Mouse (Mus musculus): ENCODE results near the gene Cnih3. TPM values are rescaled to one million over a fixed set of nuclear protein-coding genes. Genes with fewer than 3 reads are reported as not detected.

The Cnih3 gene
- polyA plus RNA-seq, 1 experiment from 2014 or later: not detected

DNA sequence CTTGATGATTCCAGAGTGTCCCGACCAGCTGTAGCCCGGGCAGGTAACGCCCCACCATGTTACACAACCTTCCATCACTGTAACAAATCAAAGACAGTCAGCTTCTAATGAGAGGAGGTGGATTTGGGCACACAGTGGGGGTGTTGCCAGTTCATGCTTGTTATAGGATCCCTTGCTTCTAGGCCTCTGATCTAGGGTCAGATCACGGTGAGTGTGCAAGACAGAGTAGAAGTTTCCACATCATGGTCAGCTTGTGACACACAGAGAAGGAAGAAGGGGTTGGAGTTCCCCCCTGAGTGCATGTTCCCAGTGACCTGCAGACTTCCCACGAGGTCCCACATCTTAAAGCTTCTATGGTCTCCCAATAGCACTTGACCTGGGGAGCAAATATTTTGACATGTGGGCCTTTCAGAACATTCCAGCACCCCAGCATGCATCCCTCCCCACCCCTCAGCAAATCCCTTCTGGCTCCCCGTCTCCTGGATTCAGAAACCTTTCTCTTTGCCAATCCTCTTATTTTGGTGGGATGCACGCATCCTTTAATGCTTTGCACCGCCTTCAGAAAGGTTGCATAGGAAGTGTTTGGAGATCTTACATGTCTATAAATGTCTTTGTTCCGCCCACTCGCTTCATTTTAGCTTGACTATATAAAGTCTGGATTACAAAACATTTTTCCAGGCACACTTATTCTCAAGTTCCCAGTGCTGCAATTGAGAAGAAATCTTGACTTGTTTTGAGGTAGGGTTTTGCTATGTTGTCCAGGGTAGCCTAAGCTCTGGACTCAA lies 24.6 kb upstream of the Cnih3 start:
- H3K27ac ChIP-seq (ENCODE audit: low read depth): no peak overlapping the region
- WGBS (ENCODE audit: insufficient replicate concordance): 80% methylated on average over 10 of the region's 10 CpGs

DNA sequence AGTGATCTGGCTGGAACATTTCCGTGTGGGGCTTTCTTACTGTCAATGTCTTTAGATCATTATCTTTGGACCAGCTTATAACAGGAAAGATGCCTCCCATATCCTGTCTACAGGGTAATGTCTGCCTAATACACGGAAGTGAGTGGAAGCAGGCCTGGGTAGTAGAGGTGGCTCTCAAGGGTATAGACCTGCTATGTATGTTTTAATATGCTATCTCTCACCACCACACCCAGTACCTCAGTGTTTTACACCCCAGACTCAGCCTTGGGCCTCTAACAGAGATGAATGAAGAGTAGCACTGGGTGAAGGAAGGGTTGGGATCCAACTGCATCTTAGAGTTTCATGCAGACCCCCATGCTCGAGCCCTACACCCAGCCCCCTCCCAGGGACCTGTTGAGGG lies 23.3 kb upstream of the Cnih3 start:
- no peak for DNase-seq
- H3K9ac ChIP-seq (replicated peaks): no peak overlapping the region
- WGBS (ENCODE audit: insufficient replicate concordance): 60% methylated on average over 3 of the region's 3 CpGs
- ATAC-seq: peak; percentile 27; the same call in 1 of the 2 replicates
- H3K36me3 ChIP-seq (replicated peaks; ENCODE audit: insufficient read depth, low read length): no peaks in the 10 kb centered on the region
- H3K9me3 ChIP-seq (ENCODE audit: low read length): no peaks in the 10 kb centered on the region; the same call in 1 of the 2 replicates
- no peak for TF ChIP-seq CTCF (IDR thresholded peaks at IDR 0.05; ENCODE audit: low read depth)
- TF ChIP-seq EP300 (IDR thresholded peaks at IDR 0.05; ENCODE audit: low read depth): no peak
- no peak overlapping the region for H3K4me2 ChIP-seq (ENCODE audit: low read depth, low read length)
- no peak overlapping the region for H3K4me3 ChIP-seq (ENCODE audit: low read depth, low read length)
- peaks cover 21% of the 10 kb centered on the region for H3K4me1 ChIP-seq (ENCODE audit: insufficient read depth)
- no peaks in the 10 kb centered on the region for H3K27me3 ChIP-seq (ENCODE audit: insufficient read depth, low read length)
- no peak overlapping the region for H3K27ac ChIP-seq (ENCODE audit: low read depth)

More for the DNA sequence above, 24.6 kb upstream of the Cnih3 start:
- no peaks in the 10 kb centered on the region for H3K27me3 ChIP-seq (ENCODE audit: insufficient read depth, low read length)
- no peak overlapping the region for H3K9ac ChIP-seq (replicated peaks)
- no peak for DNase-seq
- TF ChIP-seq CTCF (IDR thresholded peaks at IDR 0.05; ENCODE audit: low read depth) (no peak), EP300 (IDR thresholded peaks at IDR 0.05; ENCODE audit: low read depth) (no peak)
- no peak for ATAC-seq
- no peaks in the 10 kb centered on the region for H3K36me3 ChIP-seq (replicated peaks; ENCODE audit: insufficient read depth, low read length)
- H3K4me3 ChIP-seq (ENCODE audit: low read depth, low read length): no peak overlapping the region
- no peak overlapping the region for H3K4me2 ChIP-seq (ENCODE audit: low read depth, low read length)
- peaks cover 25% of the 10 kb centered on the region for H3K4me1 ChIP-seq (ENCODE audit: insufficient read depth)
- no peaks in the 10 kb centered on the region for H3K9me3 ChIP-seq (ENCODE audit: low read length)

DNA sequence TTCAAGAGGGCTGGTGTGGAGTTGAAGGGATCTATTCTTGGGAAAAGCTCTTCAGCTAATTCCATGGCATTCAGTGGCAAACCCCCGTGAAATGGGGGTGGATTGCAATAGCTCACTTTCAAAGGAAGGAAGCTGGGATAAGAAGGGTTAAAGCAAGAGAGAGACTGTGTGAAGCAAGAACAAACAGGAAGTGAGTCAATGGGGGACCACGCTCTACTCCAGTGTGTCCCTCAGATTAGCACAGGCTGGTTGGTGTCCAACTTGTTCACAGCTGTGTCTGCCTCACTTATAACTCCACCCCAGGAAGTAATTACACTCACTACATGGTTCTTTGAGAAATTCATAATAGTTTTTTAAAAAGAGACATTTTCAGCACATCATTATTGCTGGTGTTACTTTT lies 19.8 kb upstream of the Cnih3 start:
- Histone ChIP-seq H3K27me3 (ENCODE audit: insufficient read depth, low read length) (no peaks in the 10 kb centered on the region), H3K36me3 (replicated peaks; ENCODE audit: insufficient read depth, low read length) (no peaks in the 10 kb centered on the region), H3K27ac (ENCODE audit: low read depth) (peak overlapping the region; percentile 7; the same call in 1 of the 2 replicates), H3K9me3 (ENCODE audit: low read length) (peaks cover 3% of the 10 kb centered on the region; the same call in 1 of the 2 replicates), H3K4me3 (ENCODE audit: low read depth, low read length) (no peak overlapping the region), H3K4me1 (ENCODE audit: insufficient read depth) (peaks cover 28% of the 10 kb centered on the region), H3K4me2 (ENCODE audit: low read depth, low read length) (no peak overlapping the region), H3K9ac (replicated peaks) (no peak overlapping the region)
- TF ChIP-seq EP300 (IDR thresholded peaks at IDR 0.05; ENCODE audit: low read depth) (no peak), CTCF (IDR thresholded peaks at IDR 0.05; ENCODE audit: low read depth) (no peak)
- WGBS (ENCODE audit: insufficient replicate concordance): 24% methylated on average over 2 of the region's 2 CpGs
- DNase-seq: no peak
- ATAC-seq: no peak

DNA sequence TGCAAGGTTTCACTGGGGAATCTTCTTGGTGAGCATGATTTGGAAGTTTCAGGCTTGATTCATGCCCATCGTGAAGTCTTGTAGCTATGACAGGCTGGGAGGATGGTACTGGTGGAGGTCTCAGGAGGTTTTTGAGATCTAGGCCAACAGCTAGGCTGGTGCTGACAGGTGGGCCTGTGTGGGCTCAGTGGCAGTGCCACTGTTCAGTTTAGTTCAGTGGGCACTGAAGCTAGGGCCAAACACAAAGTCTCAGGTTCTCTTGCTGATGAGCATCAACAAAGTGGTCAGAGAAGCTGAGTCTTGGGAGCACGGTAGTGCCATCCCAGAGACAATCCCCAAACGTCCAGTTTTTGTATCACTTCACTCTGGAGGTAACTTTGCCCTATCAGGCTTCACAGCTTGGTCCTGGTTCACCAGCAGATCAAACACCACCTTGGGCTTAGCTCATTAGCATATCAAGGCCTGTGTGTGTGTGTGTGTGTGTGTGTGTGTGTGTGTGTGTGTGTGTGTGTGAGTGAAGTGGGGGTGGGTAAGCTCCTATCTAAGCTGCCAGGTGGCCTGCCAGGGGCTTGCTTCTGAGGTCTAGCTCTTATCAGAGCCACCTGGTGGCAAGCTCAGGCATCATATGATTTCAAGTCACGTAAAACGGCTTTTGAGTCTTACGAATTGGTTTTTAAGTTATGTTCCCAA lies 18.0 kb upstream of the Cnih3 start:
- Histone ChIP-seq H3K4me3 (ENCODE audit: low read depth, low read length) (0 out of 2 replicates have a peak overlapping the region, but pooled peaks have one; percentile 0), H3K27me3 (ENCODE audit: insufficient read depth, low read length) (no peaks in the 10 kb centered on the region), H3K27ac (ENCODE audit: low read depth) (peak overlapping the region; percentile 93), H3K4me2 (ENCODE audit: low read depth, low read length) (peak overlapping the region; percentile 57), H3K4me1 (ENCODE audit: insufficient read depth) (peaks cover 23% of the 10 kb centered on the region), H3K36me3 (replicated peaks; ENCODE audit: insufficient read depth, low read length) (no peaks in the 10 kb centered on the region), H3K9me3 (ENCODE audit: low read length) (peaks cover 3% of the 10 kb centered on the region; the same call in 1 of the 2 replicates), H3K9ac (replicated peaks) (no peak overlapping the region)
- WGBS (ENCODE audit: insufficient replicate concordance): 70% methylated on average over 6 of the region's 6 CpGs
- TF ChIP-seq CTCF (IDR thresholded peaks at IDR 0.05; ENCODE audit: low read depth) (peak; percentile 43), EP300 (IDR thresholded peaks at IDR 0.05; ENCODE audit: low read depth) (peak; percentile 99)
- ATAC-seq: peak; percentile 95
- DNase-seq: peak; percentile 84

DNA sequence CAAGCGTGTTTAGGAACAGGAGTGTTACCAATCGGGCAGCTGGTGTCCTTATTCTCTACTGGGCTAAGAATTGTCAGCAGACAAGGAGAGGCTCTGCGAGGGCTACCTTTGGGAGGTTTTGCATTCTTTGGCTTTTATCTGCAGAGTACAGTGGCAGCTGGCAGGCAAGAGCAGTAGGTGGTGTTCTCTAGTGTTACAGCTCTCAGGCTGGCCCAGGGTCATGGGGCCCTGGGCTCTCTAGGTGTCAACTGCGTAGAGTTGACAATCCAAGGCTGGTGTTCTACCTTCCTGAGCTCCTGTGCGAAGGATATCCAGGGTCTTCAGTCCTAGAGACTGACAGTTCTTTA lies 17.4 kb upstream of the Cnih3 start:
- Histone ChIP-seq H3K27me3 (ENCODE audit: insufficient read depth, low read length) (no peaks in the 10 kb centered on the region), H3K4me2 (ENCODE audit: low read depth, low read length) (peak overlapping the region; percentile 57), H3K36me3 (replicated peaks; ENCODE audit: insufficient read depth, low read length) (no peaks in the 10 kb centered on the region), H3K4me3 (ENCODE audit: low read depth, low read length) (peak overlapping the region; percentile 0; the same call in 1 of the 2 replicates), H3K4me1 (ENCODE audit: insufficient read depth) (peaks cover 23% of the 10 kb centered on the region), H3K27ac (ENCODE audit: low read depth) (peak overlapping the region; percentile 93), H3K9ac (replicated peaks) (peak overlapping the region; percentile 45), H3K9me3 (ENCODE audit: low read length) (peaks cover 3% of the 10 kb centered on the region; the same call in 1 of the 2 replicates)
- TF ChIP-seq CTCF (IDR thresholded peaks at IDR 0.05; ENCODE audit: low read depth) (no peak), EP300 (IDR thresholded peaks at IDR 0.05; ENCODE audit: low read depth) (0 out of 2 replicates have a peak, but pooled peaks have one; percentile 15)
- ATAC-seq (peak; percentile 93), DNase-seq (peak; percentile 57)
- 67% methylated on average over 5 of the region's 5 CpGs for WGBS (ENCODE audit: insufficient replicate concordance)

DNA sequence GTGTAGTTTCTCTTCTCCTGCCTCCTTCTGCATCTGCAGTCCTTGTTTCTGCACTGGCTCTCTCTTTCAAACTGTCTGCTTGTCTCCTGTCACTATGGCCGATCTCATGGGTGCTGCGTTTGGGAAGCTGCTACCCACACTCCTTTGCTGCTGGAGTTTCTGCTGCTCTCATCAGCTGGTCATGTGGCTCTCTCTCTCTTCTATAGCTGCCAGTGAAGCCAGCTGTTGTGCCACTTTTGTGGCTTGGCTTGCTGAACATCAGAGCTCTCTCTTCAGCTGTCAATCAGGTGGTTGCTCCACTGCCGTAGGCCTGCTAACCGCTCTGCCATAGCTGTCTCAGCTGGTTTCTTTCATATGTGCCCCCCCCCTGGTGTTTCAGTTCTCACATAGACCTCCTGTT lies 17.0 kb upstream of the Cnih3 start:
- peak overlapping the region; percentile 45 for H3K9ac ChIP-seq (replicated peaks)
- H3K4me2 ChIP-seq (ENCODE audit: low read depth, low read length): peak overlapping the region; percentile 57
- TF ChIP-seq CTCF (IDR thresholded peaks at IDR 0.05; ENCODE audit: low read depth): no peak
- H3K27me3 ChIP-seq (ENCODE audit: insufficient read depth, low read length): no peaks in the 10 kb centered on the region
- H3K9me3 ChIP-seq (ENCODE audit: low read length): peaks cover 3% of the 10 kb centered on the region; the same call in 1 of the 2 replicates
- H3K27ac ChIP-seq (ENCODE audit: low read depth): peak overlapping the region; percentile 93
- ATAC-seq: peak; percentile 10
- 73% methylated on average over 4 of the region's 4 CpGs for WGBS (ENCODE audit: insufficient replicate concordance)
- peaks cover 23% of the 10 kb centered on the region for H3K4me1 ChIP-seq (ENCODE audit: insufficient read depth)
- peak; percentile 26 for DNase-seq
- no peaks in the 10 kb centered on the region for H3K36me3 ChIP-seq (replicated peaks; ENCODE audit: insufficient read depth, low read length)
- H3K4me3 ChIP-seq (ENCODE audit: low read depth, low read length): peak overlapping the region; percentile 0; the same call in 1 of the 2 replicates
